Mouse (Mus musculus): ENCODE data around the gene 1700001L19Rik. TPM values are rescaled to one million over a fixed set of nuclear protein-coding genes. Genes with fewer than 3 reads are reported as not detected.
"Not testable (repeated sequence)": the region's sequence is repeated elsewhere in the genome, so short reads cannot be mapped to it uniquely, and the experiment has no call there.

Gene 1700001L19Rik
- polyA plus RNA-seq (2012; ENCODE audit: insufficient read depth, insufficient read length, missing spikeins): not detected in 2 replicates

DNA sequence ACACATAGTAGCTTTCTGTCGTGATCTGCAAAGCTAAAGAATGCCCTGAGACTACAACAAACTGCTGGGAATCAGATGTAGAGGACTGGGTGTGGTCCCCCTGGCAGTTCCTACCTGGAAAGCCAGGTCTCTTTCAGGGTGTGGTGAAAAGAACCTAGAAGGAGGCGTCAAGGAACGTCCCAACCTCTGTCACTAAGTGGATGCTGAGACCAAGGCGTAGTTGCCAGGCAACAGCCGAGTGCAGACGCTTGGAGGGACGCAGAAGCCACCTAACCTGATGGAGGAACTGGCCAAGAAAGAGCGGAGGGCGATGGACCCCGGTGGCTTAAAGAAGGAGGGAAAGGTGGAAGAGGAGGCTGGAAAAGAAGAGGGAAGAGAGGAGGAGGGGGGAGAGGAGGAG, at the start of gene 1700001L19Rik:
Gene 1700001L19Rik (plus strand): TSS at position 223 of the 400 bp plus-strand sequence.
- no peak within 1 kb of the TSS for H3K27ac ChIP-seq (replicated peaks; ENCODE audit: low read depth, low read length)
- H3K4me3 ChIP-seq (ENCODE audit: insufficient read depth, low read depth, low read length): no peak within 1 kb of the TSS
- H3K4me1 ChIP-seq (ENCODE audit: control insufficient read depth, insufficient read depth, insufficient read length, low read length): no peaks in the 10 kb centered on the region

DNA sequence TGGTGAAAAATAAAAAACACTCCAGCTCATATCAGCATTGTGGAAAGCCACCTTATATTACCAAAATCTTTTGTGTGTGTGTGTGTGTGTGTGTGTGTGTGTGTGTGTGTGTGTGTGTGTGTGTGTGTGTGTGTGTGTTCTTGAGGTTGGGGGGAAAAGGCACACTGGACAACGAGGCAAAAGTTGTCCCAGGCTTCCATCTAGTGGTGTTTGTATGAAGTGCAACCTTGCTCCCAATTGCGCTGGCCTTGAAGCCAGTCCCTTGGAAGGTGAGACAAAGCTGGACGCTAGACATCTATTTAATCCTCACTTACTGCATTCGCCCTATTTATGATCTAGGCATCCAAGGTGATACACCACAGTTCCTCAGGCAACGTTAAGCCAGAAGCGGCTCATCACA, 43.8 kb upstream of the 1700001L19Rik start:
- H3K4me1 ChIP-seq (ENCODE audit: control insufficient read depth, insufficient read depth, insufficient read length, low read length); H3K4me3 ChIP-seq (ENCODE audit: insufficient read depth, low read depth, low read length); H3K27ac ChIP-seq (replicated peaks; ENCODE audit: low read depth, low read length): not testable (repeated sequence)

DNA sequence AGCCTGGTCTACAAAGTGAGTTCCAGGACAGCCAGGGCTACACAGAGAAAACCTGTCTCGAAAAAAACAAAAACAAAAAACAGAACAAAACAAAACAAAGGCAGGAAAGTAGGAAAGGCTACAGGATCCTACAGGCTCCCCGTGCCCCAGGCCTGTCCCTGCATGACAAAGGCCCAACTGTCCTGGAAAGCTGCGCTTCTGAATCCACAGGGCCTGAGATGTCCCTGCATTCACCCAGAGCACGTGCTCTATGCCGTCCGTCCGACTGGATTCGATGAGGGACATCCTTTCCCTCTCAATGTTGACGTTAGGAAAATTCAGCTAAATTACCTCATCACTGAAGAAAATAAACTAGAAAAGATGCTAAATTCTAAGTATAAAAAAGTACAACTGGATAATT, 29.1 kb upstream of the 1700001L19Rik start:
- Histone ChIP-seq H3K4me1 (ENCODE audit: control insufficient read depth, insufficient read depth, insufficient read length, low read length) (no peaks in the 10 kb centered on the region), H3K27ac (replicated peaks; ENCODE audit: low read depth, low read length) (no peak overlapping the region), H3K4me3 (ENCODE audit: insufficient read depth, low read depth, low read length) (no peak overlapping the region)

DNA sequence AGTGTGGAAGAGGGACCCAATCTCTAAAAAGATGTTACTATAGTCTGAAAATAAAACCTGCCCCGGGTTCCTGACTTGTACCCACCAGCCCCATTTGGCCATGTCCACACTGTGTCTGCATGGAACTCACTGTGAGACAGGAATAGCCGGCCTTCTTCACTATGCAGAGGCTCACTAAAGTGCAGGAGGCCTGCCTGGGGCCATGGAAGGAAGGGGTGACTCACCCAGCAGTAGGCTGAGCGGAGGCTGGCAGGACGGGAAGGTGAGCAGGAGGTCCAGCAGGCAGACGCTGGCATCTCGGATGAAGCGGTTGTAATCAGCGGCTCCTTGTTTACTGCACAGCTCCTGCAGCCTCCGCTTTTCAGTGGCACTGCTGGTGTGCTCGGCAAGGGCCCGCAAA, 28.7 kb upstream of the 1700001L19Rik start:
- Histone ChIP-seq H3K27ac (replicated peaks; ENCODE audit: low read depth, low read length) (no peak overlapping the region), H3K4me3 (ENCODE audit: insufficient read depth, low read depth, low read length) (no peak overlapping the region), H3K4me1 (ENCODE audit: control insufficient read depth, insufficient read depth, insufficient read length, low read length) (no peaks in the 10 kb centered on the region)

DNA sequence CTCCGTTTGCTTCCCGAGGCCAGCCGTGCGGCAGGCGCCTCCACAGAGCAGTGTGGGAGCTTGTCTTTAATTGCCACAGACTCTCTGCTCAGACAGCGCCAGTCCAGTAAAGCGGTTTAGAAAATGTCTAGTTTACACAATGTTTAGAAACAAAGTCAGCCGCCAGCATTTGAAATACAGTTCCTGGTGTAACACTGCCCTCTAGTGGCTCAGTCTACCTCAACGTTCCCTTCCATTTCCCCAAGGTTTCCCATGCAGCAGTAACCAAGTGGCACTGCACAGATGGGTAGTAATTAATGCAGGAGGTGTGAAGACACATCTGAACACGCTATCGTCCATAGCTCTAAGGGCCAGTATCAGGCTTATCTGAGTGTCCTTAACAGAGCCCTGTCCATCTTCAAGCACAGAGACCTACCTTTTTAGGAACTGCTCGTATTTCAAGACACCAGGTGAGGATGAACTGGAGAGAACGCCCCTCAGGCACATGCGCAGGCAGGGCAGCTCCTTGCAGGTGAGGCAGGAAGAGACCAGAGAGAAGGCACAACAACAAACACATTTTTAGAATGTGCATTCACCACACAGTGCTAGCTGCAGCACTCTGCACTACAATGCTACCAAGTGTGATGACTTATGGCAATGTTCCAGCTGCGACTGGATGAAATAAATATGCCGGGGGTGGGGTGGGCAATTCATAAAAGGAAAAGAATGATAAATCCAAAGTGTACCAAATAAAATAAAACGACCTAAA, 27.5 kb upstream of the 1700001L19Rik start:
- Histone ChIP-seq H3K4me3 (ENCODE audit: insufficient read depth, low read depth, low read length) (no peak overlapping the region), H3K27ac (replicated peaks; ENCODE audit: low read depth, low read length) (no peak overlapping the region), H3K4me1 (ENCODE audit: control insufficient read depth, insufficient read depth, insufficient read length, low read length) (no peaks in the 10 kb centered on the region)

DNA sequence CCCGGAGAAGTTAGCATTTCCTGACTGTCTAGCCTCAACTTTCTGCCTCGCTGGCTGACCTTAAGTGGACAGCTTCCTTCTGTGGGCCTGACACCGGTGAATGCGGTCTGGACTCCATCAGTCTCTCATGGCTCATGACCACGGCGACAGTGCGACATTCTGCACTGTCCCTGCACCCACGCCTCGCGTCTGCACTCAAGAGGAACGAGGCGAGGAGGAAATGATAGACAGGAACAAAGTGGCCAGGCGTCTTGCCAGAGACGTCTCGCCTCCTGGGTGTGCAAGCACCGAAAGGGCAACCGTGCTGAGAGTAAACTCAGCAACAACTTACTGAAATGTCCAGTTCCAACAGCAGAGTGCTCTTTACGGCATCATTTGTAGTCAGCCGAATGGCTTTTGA, 25.0 kb upstream of the 1700001L19Rik start:
- H3K27ac ChIP-seq (replicated peaks; ENCODE audit: low read depth, low read length): no peak overlapping the region
- no peaks in the 10 kb centered on the region for H3K4me1 ChIP-seq (ENCODE audit: control insufficient read depth, insufficient read depth, insufficient read length, low read length)
- H3K4me3 ChIP-seq (ENCODE audit: insufficient read depth, low read depth, low read length): no peak overlapping the region

DNA sequence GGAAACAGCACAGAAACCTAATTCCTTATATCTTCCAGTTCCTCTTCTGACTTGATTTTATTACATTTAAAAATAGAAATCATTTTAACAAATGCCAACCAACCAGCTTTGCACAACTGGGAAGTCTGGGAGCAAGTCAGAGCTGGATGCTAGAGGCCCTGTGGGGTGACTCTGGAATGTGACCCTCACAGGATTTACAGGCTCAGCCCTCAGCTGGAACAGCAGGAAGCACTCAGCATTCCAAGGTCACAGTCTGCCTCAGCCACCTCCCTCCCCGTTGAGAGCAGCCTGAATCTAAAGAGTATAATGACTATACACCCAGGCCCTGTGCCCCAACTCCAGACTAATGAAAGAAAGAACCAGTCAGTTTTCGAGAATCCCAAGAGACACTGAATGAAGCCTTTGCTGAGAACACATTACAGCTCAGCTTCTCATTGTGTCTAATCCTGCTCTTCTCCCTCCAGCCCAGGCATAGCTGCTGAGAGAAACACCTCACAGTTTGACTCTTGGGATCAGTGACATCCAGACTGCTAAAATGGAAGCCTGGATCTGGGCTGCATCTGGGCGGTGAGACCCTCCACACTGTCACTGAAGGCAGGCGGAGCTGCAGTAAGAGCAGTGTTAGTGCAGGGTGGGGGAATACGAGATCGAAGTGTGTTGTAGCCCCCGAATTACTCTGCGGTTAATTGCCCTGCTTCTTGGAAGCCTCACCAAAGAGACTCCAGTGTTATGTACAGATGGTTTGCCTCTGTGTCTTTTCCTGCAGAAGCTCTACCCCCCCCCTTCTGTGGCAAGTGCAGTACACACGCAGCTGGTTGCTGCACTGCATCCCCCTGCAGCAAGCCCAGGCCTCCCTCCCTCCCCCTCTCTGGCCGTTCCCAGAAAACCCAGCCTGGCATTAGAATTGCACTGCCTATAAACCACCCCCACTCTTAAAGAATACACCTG, 24.0 kb upstream of the 1700001L19Rik start:
- no peaks in the 10 kb centered on the region for H3K4me1 ChIP-seq (ENCODE audit: control insufficient read depth, insufficient read depth, insufficient read length, low read length)
- H3K4me3 ChIP-seq (ENCODE audit: insufficient read depth, low read depth, low read length): no peak overlapping the region
- H3K27ac ChIP-seq (replicated peaks; ENCODE audit: low read depth, low read length): no peak overlapping the region

DNA sequence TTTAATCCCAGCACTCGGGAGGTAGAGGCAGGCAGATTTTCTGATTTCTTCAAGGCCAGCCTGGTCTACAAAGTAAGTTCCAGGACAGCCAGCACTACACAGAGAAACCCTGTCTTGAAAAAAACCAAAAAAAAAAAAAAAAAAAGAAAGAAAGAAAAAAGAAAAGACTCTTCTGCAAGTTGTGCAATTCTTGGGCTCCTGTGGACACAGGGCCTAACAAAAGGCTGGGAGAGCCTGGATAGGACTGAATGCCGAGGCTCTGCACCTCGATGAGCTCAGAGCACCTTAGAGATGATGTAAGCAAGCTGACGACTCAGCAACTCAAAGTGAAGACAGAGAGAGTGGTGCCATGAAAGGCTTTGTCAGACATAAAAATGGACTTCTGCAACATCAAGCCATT, 22.8 kb upstream of the 1700001L19Rik start:
- Histone ChIP-seq H3K27ac (replicated peaks; ENCODE audit: low read depth, low read length) (no peak overlapping the region), H3K4me1 (ENCODE audit: control insufficient read depth, insufficient read depth, insufficient read length, low read length) (no peaks in the 10 kb centered on the region), H3K4me3 (ENCODE audit: insufficient read depth, low read depth, low read length) (no peak overlapping the region)

DNA sequence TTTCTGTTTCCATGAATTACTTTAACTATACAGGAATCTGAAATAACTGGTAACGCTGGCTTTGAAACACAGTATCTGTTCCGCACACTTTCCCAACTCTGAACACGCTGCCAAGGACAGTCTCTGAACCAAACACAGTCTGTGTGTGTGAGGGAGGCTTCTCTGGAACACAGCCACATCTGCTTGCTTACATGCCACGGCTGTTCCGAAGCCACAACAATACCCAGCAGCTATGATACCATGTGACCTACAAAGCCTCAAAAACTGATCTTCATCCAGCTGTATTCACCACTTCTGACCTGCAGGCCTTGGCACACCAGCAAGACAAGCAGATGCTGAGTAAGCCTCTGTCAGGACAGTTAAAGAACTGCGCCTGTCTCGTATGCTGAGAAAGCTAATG, 19.3 kb upstream of the 1700001L19Rik start:
- Histone ChIP-seq H3K27ac (replicated peaks; ENCODE audit: low read depth, low read length) (no peak overlapping the region), H3K4me3 (ENCODE audit: insufficient read depth, low read depth, low read length) (no peak overlapping the region), H3K4me1 (ENCODE audit: control insufficient read depth, insufficient read depth, insufficient read length, low read length) (no peaks in the 10 kb centered on the region)

DNA sequence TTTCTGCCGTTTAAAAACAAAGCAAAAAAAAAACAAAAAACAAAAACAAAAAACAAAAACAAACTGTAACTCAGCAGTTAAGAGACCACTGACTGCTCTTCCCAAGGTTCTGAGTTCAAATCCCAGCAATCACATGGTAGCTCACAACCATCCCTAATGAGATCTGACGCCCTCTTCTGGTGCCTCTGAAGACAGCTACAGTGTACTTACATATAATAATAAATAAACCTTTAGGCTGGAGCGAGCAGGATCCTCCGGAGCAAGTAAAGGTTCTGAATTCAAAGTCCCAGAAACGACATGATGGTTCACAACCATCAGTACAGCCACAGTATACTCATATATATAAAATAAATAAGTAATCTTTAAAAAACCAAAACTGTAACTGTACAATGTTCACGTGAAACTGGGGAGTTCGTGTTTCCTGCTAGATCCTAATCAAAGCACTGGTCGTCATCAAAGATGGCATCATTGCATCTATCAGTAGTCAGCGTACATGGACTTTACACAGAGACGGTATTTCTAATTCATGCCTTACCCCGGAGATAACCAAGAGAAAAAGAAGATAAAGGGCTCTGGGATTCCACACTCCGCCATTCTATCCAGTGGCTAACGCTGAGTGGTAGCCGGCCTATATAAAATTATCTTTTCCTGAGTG, 16.0 kb upstream of the 1700001L19Rik start:
- no peaks in the 10 kb centered on the region for H3K4me1 ChIP-seq (ENCODE audit: control insufficient read depth, insufficient read depth, insufficient read length, low read length)
- H3K27ac ChIP-seq (replicated peaks; ENCODE audit: low read depth, low read length): no peak overlapping the region
- H3K4me3 ChIP-seq (ENCODE audit: insufficient read depth, low read depth, low read length): peak overlapping the region; percentile 93

DNA sequence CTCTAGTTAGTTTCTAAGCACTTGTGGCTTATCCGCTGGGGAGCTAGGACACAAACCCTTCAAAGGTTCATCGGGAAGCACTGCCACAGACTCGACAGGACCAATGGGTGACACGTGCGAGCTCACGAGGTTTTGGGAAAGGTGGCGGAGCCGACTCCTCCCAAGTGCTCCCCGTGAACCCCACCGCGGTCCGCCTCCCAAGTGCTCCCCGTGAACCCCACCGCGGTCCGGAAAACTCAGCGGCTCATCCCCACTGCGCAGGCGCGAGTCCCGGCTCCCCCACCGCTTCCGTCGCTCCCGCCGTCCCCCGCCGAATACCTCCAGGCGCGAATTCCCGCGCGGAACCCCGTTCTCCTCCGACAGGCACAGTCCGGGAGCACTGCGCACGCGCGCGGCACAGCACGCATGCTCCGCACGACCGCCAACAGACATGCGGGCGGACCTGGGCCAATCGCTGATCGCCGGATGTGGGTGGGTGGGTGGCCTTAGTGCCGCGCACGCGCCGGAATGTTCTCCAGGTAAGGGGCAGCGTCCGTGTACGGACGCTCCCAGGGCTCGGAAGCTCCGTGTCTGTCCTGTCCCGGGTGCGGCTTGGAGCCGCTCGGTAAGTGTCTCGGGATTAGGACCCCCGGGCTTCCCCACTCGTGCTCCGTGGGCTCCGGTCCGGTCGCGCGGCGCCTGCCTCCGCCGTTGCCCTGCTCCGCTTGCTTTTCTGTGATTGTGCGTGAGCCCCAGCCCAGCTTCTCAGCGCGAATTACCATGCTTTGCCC, 15.3 kb upstream of the 1700001L19Rik start, which contains the start of the genes Mtrr and Fastkd3:
Gene Mtrr (minus strand): TSS at position 403 of the 770 bp plus-strand sequence.
Gene Fastkd3 (plus strand): TSS at position 488 of the 770 bp plus-strand sequence.
- H3K4me1 ChIP-seq (ENCODE audit: control insufficient read depth, insufficient read depth, insufficient read length, low read length): no peaks in the 10 kb centered on the region
- H3K27ac ChIP-seq (replicated peaks; ENCODE audit: low read depth, low read length): peak within 1 kb of the TSS; percentile 35; the same call in 1 of the 2 replicates
- peak within 1 kb of the TSS; percentile 93 for H3K4me3 ChIP-seq (ENCODE audit: insufficient read depth, low read depth, low read length)

DNA sequence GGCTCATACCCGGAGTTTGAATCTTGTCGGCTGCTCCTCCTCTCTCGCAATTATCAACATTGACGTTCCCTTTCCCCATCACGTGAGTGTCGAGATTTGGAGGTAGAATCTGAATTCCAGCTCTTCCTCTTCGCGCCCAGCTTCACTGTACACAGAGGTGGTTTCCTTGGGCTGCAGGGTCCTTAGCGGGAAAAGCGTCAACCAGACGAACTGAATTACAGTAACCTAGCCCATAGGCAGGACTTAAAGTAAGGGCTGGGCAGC, 14.8 kb upstream of the 1700001L19Rik start:
- H3K27ac ChIP-seq (replicated peaks; ENCODE audit: low read depth, low read length): no peak overlapping the region
- no peaks in the 10 kb centered on the region for H3K4me1 ChIP-seq (ENCODE audit: control insufficient read depth, insufficient read depth, insufficient read length, low read length)
- H3K4me3 ChIP-seq (ENCODE audit: insufficient read depth, low read depth, low read length): peak overlapping the region; percentile 93

DNA sequence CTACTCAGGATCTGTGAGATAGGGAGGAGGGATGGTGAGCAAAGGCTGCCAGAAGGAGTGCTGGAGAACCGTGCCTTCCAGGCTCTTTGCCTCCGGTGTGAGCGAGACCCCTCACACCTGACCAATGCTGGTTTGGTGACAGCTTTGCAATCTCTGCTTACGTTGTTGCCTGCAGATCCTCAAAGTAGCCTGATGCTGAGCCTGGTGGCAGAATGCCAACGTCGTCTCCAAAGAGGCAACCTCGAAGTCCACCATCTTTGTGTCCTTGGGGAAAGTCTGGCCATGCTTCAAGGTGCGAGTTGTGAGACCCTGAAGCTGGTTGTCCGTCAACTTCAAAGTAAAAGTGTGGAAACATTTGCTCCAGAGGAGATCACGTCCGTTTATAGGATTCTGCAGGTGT, 13.3 kb upstream of the 1700001L19Rik start:
- no peaks in the 10 kb centered on the region for H3K4me1 ChIP-seq (ENCODE audit: control insufficient read depth, insufficient read depth, insufficient read length, low read length)
- no peak overlapping the region for H3K4me3 ChIP-seq (ENCODE audit: insufficient read depth, low read depth, low read length)
- H3K27ac ChIP-seq (replicated peaks; ENCODE audit: low read depth, low read length): no peak overlapping the region

DNA sequence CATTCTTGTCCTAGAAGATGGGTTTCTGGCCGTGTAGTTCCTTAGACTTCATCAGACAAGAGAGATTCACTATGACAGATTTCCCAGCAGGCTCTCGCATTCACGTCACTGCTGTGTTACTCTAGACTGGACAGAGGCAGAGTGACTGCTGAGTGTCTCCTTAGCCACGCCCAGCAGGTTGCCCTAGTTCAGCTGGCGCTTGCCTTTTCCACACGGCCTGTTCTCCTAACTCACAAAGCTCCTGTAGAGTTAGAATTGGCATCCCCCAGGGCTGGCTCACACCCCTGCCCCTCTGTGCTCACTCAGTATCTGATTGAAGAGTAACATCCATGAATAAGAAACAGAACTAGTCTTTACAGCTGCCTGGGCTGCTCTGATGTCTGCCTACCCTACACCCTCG, 11.8 kb upstream of the 1700001L19Rik start:
- no peak overlapping the region for H3K27ac ChIP-seq (replicated peaks; ENCODE audit: low read depth, low read length)
- H3K4me1 ChIP-seq (ENCODE audit: control insufficient read depth, insufficient read depth, insufficient read length, low read length): no peaks in the 10 kb centered on the region
- H3K4me3 ChIP-seq (ENCODE audit: insufficient read depth, low read depth, low read length): no peak overlapping the region

Measured in brown adipose tissue, adult 24 weeks (tissue).